Mouse (Mus musculus) liver, embryonic 13.5 days (tissue): ENCODE measurements around the gene Brms1l. TPM values are rescaled to one million over a fixed set of nuclear protein-coding genes. Genes with fewer than 3 reads are reported as not detected.

ENCODE experiments used
- microRNA-seq: library from miRNA; unstranded; fragments of <30 nt; microRNA quantifications from one replicate; pipeline ENCODE4, GENCODE M21; 2016
- polyA plus RNA-seq: library from polyadenylated mRNA; unstranded; fragments of >200 nt; fragmentation: Nextera tagmentation; extraction: Ambion mirVana; gene quantifications from 2 replicates; pipeline ENCODE4 v1.2.1, GENCODE M21; 2015

Gene Brms1l
- polyA plus RNA-seq, 1 experiment from 2014 or later, result 20.7 TPM

Small RNA genes within 50 kb of the gene (microRNA-seq; reads per million reads assigned to microRNA genes)
- gene Gm23394, result 2.9 reads per million, percentile 3 among the genes with 10 or more reads in this experiment

Other genes starting within 250 kb of the Brms1l start
- not detected in 2 replicates for gene Insm2, start 236.9 kb upstream of the Brms1l start, polyA plus RNA-seq
- 4.0 and 4.9 TPM in 2 replicates for gene Ralgapa1, start 15.2 kb upstream of the Brms1l start, polyA plus RNA-seq